Mouse (Mus musculus) neural tube, embryonic 14.5 days (tissue): ENCODE measurements at regions not wholly inside any gene's neighbourhood (a gene's known extent, or its start where the extent isn't known, plus 50 kb on each side); places are given as distances from the start of the nearest gene placed in this dataset.

Experiments
- ATAC-seq: fragments of 200-750 bp; cut with Nextera tagmentation; 2 replicates; pipeline ENCODE4 v1.8.0; 2017; ENCODE audit warnings: low read depth, mild to moderate bottlenecking, moderate TSS enrichment, moderate library complexity
- H3K27ac ChIP-seq: fragments of 300-500 bp; sonication (generic); 2 replicates; pipeline ENCODE4 v1.5.1; 2014; ENCODE audit warnings: low read depth, mild to moderate bottlenecking, control low read depth, low read length, moderate library complexity, mixed read lengths
- H3K27me3 ChIP-seq: fragments of 300-500 bp; sonication (generic); 2 replicates; pipeline ENCODE4 v1.6.1; 2014; ENCODE audit warnings: low read length; ENCODE audit not compliant: control insufficient read depth, insufficient read depth
- H3K36me3 ChIP-seq: fragments of 300-500 bp; sonication (generic); 2 replicates; pipeline ENCODE4 v1.6.1; 2014; ENCODE audit warnings: low read length, mixed read lengths; ENCODE audit not compliant: control insufficient read depth, insufficient read depth
- H3K4me1 ChIP-seq: fragments of 300-500 bp; sonication (generic); 2 replicates; pipeline ENCODE4 v1.6.1; 2014; ENCODE audit warnings: low read length; ENCODE audit not compliant: control insufficient read depth, insufficient read depth
- H3K4me2 ChIP-seq: fragments of 300-500 bp; sonication (generic); 2 replicates; pipeline ENCODE4 v1.6.1; 2014; ENCODE audit warnings: mild to moderate bottlenecking, low read depth, low read length, control low read depth
- H3K4me3 ChIP-seq: fragments of 300-500 bp; sonication (generic); 2 replicates; pipeline ENCODE4 v1.5.1; 2014; ENCODE audit warnings: low read depth, low read length, control low read depth, mixed read lengths
- H3K9ac ChIP-seq: fragments of 300-500 bp; sonication (generic); replicated peaks from 2 replicates; pipeline ENCODE4 v1.6.1; 2014; ENCODE audit warnings: low read depth, mild to moderate bottlenecking, control low read depth, low read length, mixed read lengths
- H3K9me3 ChIP-seq: fragments of 300-500 bp; sonication (generic); 2 replicates; pipeline ENCODE4 v1.6.1; 2016; ENCODE audit warnings: low read length; ENCODE audit not compliant: control insufficient read depth
- WGBS: fragments of 180-500 bp; shearing (Covaris S2); extraction: QIAGEN DNeasy Blood & Tissue Kit; methylation state at CpG from one replicate; pipeline ENCODE4 v1.1.7; 2014; 5-methylcytosine and 5-hydroxymethylcytosine counted together

DNA sequence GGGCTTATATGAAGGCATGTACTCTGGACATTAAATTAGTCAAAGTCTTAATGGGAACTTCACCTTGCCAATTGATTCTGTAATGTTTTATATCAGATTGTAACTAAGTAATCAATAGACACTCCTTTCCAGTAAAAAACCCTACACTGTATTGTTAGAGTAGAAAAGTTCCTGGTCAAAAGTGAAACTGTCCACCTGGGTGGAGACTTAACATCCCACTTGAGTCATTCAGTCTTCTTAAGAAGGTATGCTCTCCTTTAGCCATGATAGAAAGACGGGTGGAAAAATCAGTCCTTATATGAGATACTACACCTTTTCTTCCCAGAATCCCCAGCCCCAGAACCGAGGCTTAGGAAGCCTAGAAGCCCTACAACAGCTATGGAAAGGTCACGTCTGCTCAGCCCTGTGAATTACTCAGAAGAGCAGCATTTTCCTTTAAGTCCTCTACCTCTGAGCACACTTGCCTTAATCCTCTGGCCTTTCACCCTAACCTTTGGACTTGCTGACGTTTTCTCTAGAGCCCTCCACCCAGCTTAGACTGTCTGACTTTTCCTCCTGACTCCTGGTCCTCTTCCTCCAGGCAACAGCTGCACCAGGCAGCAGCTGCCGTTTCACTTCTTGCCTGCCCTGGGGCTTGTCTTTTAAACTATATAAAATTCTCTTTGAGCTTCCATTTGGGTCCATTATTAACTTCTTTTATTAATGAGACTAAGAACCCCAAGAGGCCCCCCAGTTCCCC, 93.4 kb upstream of the Ankrd50 start:
- no peak overlapping the region for H3K9ac ChIP-seq
- no peak overlapping the region for H3K4me3 ChIP-seq
- no peaks in the 10 kb centered on the region for H3K36me3 ChIP-seq
- H3K4me2 ChIP-seq, result no peak overlapping the region
- 53% methylated on average over 5 of the region's 5 CpGs for WGBS
- no peaks in the 10 kb centered on the region for H3K4me1 ChIP-seq
- ATAC-seq, result no peak
- H3K9me3 ChIP-seq, result no peaks in the 10 kb centered on the region
- H3K27ac ChIP-seq, result no peak overlapping the region
- no peaks in the 10 kb centered on the region for H3K27me3 ChIP-seq

DNA sequence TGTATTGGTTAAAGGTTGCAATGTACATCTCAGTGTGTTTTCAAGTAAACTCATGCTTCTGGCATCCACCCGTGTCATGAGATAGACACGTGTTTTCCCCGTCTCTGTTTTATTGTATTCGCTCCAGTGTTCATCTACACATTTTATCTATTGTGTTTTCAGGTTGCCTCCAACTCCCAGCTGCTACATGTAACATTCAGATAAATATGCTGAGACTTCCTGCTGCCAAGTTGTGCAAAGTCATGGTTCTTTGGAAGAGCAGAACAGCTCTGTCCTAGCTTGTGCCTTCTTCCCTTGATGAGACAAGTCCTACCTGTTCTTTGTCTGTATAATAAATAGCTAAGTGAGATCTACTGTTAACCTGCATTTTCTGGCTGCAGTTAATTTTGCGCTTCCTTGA, 89.0 kb upstream of the Ankrd50 start:
- Histone ChIP-seq H3K9ac (no peak overlapping the region), H3K27ac (no peak overlapping the region), H3K4me1 (peaks cover 2% of the 10 kb centered on the region; the same call in 1 of the 2 replicates), H3K4me3 (no peak overlapping the region), H3K4me2 (no peak overlapping the region), H3K36me3 (no peaks in the 10 kb centered on the region), H3K27me3 (no peaks in the 10 kb centered on the region), H3K9me3 (no peaks in the 10 kb centered on the region)
- WGBS, result 90% methylated on average over 5 of the region's 5 CpGs
- no peak for ATAC-seq

DNA sequence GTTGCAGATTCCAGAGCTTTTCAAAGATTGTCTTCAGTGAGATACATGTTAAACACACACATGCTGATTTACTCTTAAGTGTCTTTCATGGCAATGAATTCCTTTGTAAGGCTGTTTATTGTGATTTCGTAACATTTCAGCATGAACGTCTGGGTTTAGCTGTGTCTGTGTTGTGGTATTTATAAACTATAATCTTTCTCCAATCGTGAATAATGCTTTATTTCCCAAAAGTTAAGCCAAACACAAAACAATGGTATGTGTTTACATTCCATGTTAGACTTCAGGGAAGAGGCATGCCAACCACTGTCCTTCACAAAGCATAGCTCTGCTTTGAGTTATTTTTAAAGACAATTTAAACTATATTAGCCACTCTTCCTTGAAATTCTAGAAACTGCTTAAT, 87.5 kb upstream of the Ankrd50 start:
- no peaks in the 10 kb centered on the region for H3K36me3 ChIP-seq
- no peak overlapping the region for H3K9ac ChIP-seq
- ATAC-seq, result no peak
- no peak overlapping the region for H3K4me2 ChIP-seq
- H3K4me3 ChIP-seq, result no peak overlapping the region
- WGBS, result 71% methylated on average over 3 of the region's 3 CpGs
- no peaks in the 10 kb centered on the region for H3K9me3 ChIP-seq
- no peak overlapping the region for H3K27ac ChIP-seq
- no peaks in the 10 kb centered on the region for H3K27me3 ChIP-seq
- H3K4me1 ChIP-seq, result peaks cover 3% of the 10 kb centered on the region; the same call in 1 of the 2 replicates

DNA sequence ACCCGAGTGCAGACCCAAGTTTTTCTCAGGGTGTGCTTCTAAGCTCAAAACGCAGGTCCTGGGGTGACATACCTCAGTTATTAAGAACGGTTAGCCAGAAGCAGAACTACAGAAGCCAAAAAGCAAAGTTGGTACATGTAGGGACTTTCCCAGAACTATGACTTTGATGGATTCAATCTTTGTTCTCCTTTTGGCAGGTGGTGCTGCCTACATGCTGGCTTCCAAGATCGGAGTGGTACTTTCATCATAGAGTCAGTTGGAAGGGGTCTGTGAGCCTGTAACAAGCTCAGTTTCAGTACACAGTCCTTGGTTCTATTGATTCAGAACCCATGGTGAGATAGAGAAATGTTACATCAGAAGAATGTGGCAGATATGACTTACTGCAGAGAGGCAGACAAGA, 86.6 kb upstream of the Ankrd50 start:
- 91% methylated on average over 4 of the region's 4 CpGs for whole genome bisulfite sequencing
- Histone ChIP-seq H3K4me2 (no peak overlapping the region), H3K27me3 (no peaks in the 10 kb centered on the region)

DNA sequence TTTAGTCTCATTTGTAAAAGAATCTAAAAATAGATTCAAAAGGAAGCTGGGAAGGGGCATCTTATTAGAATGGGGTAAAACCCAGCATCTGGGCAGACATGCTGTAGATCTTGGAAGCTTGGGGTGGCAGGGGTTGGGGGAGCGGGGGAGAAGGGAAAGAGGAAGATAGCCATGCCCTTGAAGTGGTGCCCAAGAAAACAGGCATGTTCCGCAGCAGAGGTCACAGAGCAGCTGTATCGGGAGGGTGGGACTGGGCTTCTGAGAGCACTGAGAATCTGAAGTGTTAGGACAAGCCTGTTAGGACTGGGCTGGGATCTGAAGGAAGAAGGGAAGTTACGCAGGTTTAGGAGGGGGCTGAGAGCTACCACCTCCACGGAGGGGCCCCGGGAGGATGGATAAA, 84.4 kb upstream of the Ankrd50 start:
- no peak overlapping the region for H3K4me2 ChIP-seq
- H3K27me3 ChIP-seq, result no peaks in the 10 kb centered on the region
- no peak for ATAC-seq
- no peak overlapping the region for H3K9ac ChIP-seq
- H3K4me1 ChIP-seq, result peaks cover 7% of the 10 kb centered on the region; the same call in 1 of the 2 replicates
- no peaks in the 10 kb centered on the region for H3K9me3 ChIP-seq
- H3K36me3 ChIP-seq, result no peaks in the 10 kb centered on the region
- WGBS, result 66% methylated on average over 6 of the region's 6 CpGs
- H3K4me3 ChIP-seq, result no peak overlapping the region
- no peak overlapping the region for H3K27ac ChIP-seq

More for the DNA sequence above, 86.6 kb upstream of the Ankrd50 start:
- Histone ChIP-seq H3K27ac (no peak overlapping the region), H3K4me3 (no peak overlapping the region), H3K4me1 (peaks cover 3% of the 10 kb centered on the region; the same call in 1 of the 2 replicates), H3K9me3 (no peaks in the 10 kb centered on the region), H3K9ac (no peak overlapping the region), H3K36me3 (no peaks in the 10 kb centered on the region)
- ATAC-seq, result no peak

DNA sequence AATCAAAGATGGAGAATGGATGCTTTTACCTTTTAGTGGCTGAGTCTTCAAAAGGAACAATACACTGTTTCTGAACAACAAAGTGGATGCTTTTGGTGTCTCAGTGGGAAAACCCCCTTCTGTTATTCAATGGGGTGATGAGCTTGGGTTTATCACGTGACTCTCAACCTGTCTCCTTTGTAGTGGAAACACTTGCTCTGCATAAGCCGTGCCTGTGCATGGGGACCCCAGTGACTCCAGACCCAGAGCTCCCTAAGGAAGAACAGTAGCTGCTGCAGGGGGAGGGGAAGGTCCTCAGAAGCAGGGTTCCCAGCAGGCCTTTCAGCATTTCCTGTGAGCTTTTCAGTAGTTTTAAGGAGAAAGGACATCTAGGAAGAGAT, 83.9 kb upstream of the Ankrd50 start:
- no peak overlapping the region for H3K9ac ChIP-seq
- H3K9me3 ChIP-seq, result no peaks in the 10 kb centered on the region
- no peaks in the 10 kb centered on the region for H3K27me3 ChIP-seq
- no peak overlapping the region for H3K4me3 ChIP-seq
- no peak overlapping the region for H3K4me2 ChIP-seq
- no peak overlapping the region for H3K27ac ChIP-seq
- no peaks in the 10 kb centered on the region for H3K36me3 ChIP-seq
- no peak for ATAC-seq
- WGBS, result 8% methylated on average over 2 of the region's 2 CpGs
- H3K4me1 ChIP-seq, result peaks cover 7% of the 10 kb centered on the region; the same call in 1 of the 2 replicates

DNA sequence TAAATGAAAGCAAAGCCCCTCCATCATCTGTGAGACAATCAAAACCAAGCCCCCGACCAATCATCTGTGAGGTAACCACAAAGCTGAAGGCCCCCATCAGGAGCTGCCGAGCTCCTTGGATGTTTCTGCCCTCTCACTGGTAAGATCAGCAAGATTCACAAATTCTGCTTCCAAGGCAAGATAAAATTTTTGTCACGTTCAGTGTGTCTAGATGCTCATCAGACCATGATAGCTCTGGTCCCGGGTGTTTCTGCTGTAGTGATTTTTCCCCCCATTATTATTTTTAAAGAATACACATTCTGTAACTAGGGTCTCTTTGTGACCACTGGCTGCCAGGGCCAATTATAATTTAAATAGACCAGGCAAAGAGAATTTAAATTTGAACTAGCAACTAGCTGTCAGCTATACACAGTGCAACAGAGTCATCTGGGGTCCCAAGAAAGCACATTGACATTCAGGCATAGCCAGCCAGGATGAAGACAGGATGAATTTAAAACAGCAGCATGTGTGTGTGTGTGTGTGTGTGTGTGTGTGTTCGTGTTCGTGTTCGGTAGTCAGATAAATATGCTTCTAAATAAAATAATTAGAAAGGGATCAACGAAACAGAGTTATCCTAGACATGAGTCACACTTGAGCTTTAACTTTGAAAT, 83.4 kb upstream of the Ankrd50 start:
- Histone ChIP-seq H3K4me2 (no peak overlapping the region), H3K4me3 (no peak overlapping the region), H3K9ac (no peak overlapping the region), H3K27ac (no peak overlapping the region), H3K4me1 (peaks cover 7% of the 10 kb centered on the region; the same call in 1 of the 2 replicates), H3K36me3 (no peaks in the 10 kb centered on the region), H3K9me3 (no peaks in the 10 kb centered on the region), H3K27me3 (no peaks in the 10 kb centered on the region)
- 38% methylated on average over 8 of the region's 8 CpGs for WGBS
- ATAC-seq, result no peak

DNA sequence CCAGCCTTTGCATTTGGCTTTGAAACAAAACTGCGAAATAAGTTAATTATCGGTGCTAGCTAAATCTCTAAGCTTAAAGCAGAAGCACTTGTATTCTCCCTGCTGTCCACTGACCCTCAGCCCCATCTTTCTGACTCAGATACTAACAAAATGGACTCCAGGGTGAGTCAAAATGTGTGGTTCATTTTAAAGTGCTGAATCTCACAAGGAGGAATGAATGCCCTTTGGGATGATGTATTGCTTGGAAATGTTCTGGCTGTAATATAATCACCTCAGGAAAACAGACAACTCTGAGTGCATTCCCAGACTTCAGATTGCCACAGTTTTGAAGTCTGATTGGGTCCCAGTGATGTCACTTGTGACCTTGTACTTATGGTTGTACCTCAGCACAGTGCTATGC, 81.9 kb upstream of the Ankrd50 start:
- no peak overlapping the region for H3K27ac ChIP-seq
- 94% methylated on average over 2 of the region's 2 CpGs for WGBS
- ATAC-seq, result no peak
- no peak overlapping the region for H3K9ac ChIP-seq
- H3K4me2 ChIP-seq, result no peak overlapping the region
- H3K36me3 ChIP-seq, result no peaks in the 10 kb centered on the region
- H3K4me1 ChIP-seq, result peaks cover 7% of the 10 kb centered on the region; the same call in 1 of the 2 replicates
- no peaks in the 10 kb centered on the region for H3K9me3 ChIP-seq
- no peak overlapping the region for H3K4me3 ChIP-seq
- H3K27me3 ChIP-seq, result no peaks in the 10 kb centered on the region

DNA sequence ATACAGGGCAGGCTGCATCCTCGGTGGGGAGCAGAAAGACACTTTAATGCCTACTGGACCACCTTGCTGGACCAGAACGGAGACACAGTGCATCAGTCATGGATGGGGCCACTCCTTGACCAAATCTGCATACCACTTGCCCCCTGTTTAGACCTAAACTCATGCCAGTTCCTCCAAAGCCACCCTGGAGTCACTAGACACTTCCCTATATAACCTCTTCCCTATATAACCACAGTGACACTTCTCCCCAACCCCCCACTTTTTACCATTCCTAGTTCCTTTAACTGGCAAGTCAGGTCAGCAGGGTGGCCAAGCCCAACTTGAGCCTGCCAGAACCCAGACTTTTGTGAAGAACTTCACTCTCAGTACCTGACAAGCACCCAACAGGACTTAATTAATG, 80.2 kb upstream of the Ankrd50 start:
- no peak for ATAC-seq
- no peaks in the 10 kb centered on the region for H3K27me3 ChIP-seq
- no peaks in the 10 kb centered on the region for H3K36me3 ChIP-seq
- H3K27ac ChIP-seq, result no peak overlapping the region
- peaks cover 7% of the 10 kb centered on the region; the same call in 1 of the 2 replicates for H3K4me1 ChIP-seq
- H3K4me3 ChIP-seq, result no peak overlapping the region
- H3K9me3 ChIP-seq, result no peaks in the 10 kb centered on the region
- WGBS, result 31% methylated on average over 2 of the region's 2 CpGs
- H3K9ac ChIP-seq, result no peak overlapping the region
- no peak overlapping the region for H3K4me2 ChIP-seq
